Mouse (Mus musculus): Measurements from ENCODE around the gene Cep131. TPM values are rescaled to one million over a fixed set of nuclear protein-coding genes. Genes with fewer than 3 reads are reported as not detected.

Cep131 gene
- polyA plus RNA-seq, 1 experiment from 2014 or later, result 52.6 TPM

DNA sequence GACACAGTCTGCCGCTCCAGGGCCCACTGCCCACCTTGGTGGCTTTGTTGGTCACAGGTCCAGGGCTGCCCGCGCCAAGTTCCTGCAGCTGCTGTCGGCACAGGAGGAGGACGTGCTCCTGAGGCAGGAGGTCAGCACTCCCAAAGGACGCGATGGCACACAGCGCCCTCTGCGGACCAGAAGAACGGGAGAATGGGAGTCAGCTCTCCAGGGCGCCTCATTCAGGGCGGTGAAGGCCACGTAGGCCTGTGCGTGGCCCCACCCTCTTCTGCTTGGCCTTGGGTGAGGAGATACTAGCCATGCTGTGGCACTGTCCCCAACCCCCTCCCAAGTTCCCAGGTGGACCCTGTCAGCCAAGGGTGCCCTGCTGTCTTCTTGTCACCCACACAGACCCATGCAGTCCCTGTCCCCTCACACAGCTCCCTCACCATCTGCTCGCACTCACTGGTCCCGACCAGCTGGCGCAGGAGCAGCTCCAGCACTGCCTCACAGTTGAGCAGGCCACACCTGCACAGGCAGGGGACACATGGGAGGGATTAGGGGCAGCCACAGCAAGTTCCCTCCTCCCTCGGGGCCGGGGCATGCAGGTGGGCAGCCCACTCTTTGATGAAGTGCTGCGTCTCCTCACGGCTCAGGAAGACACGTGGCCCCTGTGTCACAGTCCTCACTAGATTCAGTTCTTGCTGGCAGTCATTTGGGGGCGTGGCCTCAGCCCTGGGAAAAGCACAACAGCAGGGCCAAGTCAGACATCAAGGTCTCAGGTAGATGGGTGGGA, 6.4 kb upstream of the Cep131 start:
- no peaks in the 10 kb centered on the region for H3K9me3 ChIP-seq
- H3K27ac ChIP-seq (replicated peaks), result no peak overlapping the region
- H3K4me2 ChIP-seq (replicated peaks), result no peak overlapping the region
- H3K36me3 ChIP-seq, result peaks cover 63% of the 10 kb centered on the region
- no peak for ATAC-seq (ENCODE audit: low FRiP score, low read depth)
- no peaks in the 10 kb centered on the region for H3K27me3 ChIP-seq
- no peak overlapping the region for H3K9ac ChIP-seq (replicated peaks)
- H3K4me3 ChIP-seq, result no peak overlapping the region
- 80% methylated on average over 23 of the region's 23 CpGs for WGBS
- H3K4me1 ChIP-seq, result peaks cover 8% of the 10 kb centered on the region

DNA sequence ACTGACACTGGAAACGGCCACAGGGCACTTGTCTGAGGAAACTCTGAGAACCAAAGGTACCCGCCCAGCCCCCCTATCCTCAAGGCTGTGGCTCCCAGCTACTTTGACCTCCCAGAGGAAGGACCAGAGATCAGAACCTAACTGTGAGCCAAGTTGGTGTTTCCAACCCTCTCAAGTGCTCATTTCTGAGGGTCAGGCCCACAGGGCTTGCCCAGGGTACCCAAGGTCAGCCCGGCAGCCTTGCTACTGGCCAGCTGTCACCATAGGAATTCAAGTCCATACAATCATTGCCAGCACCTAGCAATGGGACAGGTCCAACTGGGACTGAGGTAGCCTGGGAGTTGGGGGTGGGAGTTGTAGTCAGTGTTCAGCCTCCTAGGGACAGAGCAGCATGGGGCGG, 4.0 kb upstream of the Cep131 start:
- ATAC-seq (ENCODE audit: low FRiP score, low read depth), result no peak
- WGBS, result 95% methylated on average over 4 of the region's 4 CpGs
- peaks cover 54% of the 10 kb centered on the region for H3K36me3 ChIP-seq
- no peaks in the 10 kb centered on the region for H3K9me3 ChIP-seq
- H3K9ac ChIP-seq (replicated peaks), result no peak overlapping the region
- no peak overlapping the region for H3K27ac ChIP-seq (replicated peaks)
- no peak overlapping the region for H3K4me2 ChIP-seq (replicated peaks)
- no peak overlapping the region for H3K4me3 ChIP-seq
- H3K4me1 ChIP-seq, result peaks cover 9% of the 10 kb centered on the region
- H3K27me3 ChIP-seq, result no peaks in the 10 kb centered on the region

DNA sequence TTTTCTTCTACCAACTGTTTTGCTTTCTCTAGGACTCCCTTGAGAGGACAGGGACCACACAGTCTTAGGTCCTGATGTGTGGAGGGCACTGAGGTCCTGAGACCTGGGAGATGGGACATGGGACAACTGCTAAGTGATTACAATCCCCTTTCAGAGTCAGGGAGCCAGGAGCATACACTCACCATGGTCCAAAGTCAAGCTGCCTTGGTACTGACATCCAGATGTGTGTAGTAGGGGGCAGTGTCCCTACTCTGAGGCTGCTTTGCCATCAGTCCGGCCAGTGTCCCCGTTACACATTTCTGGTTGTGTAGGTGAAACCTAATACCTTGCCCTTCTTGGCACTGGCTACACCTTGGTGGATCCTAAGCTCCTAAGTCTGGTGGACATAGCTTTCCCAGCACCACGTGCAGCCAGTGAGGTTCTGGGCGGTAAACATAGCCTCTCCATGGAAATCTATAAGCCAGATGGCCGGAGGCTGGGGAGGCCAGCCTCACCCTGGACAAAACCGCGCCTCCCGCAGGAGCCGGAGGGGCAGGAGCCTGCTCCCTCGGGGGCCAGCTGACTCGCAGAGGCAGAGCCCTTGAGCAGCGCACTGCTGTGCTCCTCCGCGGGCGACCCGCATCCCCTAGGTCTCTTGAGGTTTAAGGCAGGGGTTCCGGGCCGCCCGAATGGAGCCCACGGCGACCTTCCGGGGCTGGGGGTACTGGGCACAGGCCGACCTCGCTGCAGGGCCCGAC, 568 bp downstream of the Cep131 start:
- H3K27me3 ChIP-seq, result no peaks in the 10 kb centered on the region
- H3K4me1 ChIP-seq, result peaks cover 17% of the 10 kb centered on the region
- ATAC-seq (ENCODE audit: low FRiP score, low read depth), result no peak; the same call in 1 of the 2 replicates
- peaks cover 42% of the 10 kb centered on the region for H3K36me3 ChIP-seq
- peak overlapping the region; percentile 82 for H3K27ac ChIP-seq (replicated peaks)
- no peaks in the 10 kb centered on the region for H3K9me3 ChIP-seq
- peak overlapping the region; percentile 70 for H3K4me3 ChIP-seq
- peak overlapping the region; percentile 80 for H3K4me2 ChIP-seq (replicated peaks)
- WGBS, result under 1% methylated on average over 25 of the region's 25 CpGs
- H3K9ac ChIP-seq (replicated peaks), result peak overlapping the region; percentile 89

DNA sequence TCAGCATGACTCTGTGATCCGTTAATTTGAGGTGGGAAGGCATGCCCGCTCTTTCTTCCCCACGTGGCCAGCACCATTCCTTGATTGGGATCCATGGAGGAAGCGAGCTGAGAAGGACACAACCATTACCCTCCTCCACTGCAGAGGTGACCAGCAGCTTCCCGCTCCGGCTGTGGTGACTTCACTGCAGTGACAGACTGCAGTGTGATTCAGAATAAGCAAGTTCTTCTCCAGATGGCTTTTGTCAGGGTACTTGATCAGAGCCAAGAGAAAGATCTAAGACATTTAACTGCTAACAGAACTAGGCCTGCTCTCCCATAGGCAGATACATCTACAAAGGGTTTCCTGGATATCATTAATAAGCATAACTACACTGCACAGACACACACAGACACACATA, 6.3 kb downstream of the Cep131 start:
- Histone ChIP-seq H3K4me2 (replicated peaks) (no peak overlapping the region), H3K4me1 (peaks cover 4% of the 10 kb centered on the region), H3K27me3 (no peaks in the 10 kb centered on the region), H3K4me3 (no peak overlapping the region), H3K36me3 (peaks cover 86% of the 10 kb centered on the region), H3K9ac (replicated peaks) (no peak overlapping the region), H3K27ac (replicated peaks) (no peak overlapping the region), H3K9me3 (no peaks in the 10 kb centered on the region)
- WGBS, result 96% methylated on average over 6 of the region's 6 CpGs
- ATAC-seq (ENCODE audit: low FRiP score, low read depth), result no peak

DNA sequence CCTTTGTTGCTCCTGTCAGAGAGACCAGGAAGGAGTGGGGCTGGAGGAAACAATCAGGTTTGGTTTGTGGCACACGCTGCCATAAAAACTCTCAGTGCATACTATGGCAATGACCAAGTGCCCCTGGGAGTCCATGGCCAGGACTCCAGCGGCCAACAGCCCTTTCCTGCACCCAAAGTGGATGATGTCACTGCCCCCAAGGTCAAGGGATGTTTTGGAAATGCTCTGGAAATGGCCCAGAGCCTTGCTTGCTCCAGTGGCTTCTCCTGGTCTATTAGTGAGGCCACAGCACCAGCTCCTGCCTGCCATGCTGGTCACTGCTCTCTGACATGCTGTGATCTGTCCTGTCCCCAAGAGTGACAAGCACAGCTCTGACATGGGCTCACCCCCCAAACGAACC, 10.4 kb downstream of the Cep131 start:
- H3K27me3 ChIP-seq, result no peaks in the 10 kb centered on the region
- 86% methylated on average over 3 of the region's 3 CpGs for WGBS
- H3K9ac ChIP-seq (replicated peaks), result no peak overlapping the region
- H3K4me1 ChIP-seq, result no peaks in the 10 kb centered on the region
- no peaks in the 10 kb centered on the region for H3K9me3 ChIP-seq
- no peak overlapping the region for H3K4me2 ChIP-seq (replicated peaks)
- peaks cover 97% of the 10 kb centered on the region for H3K36me3 ChIP-seq
- no peak overlapping the region for H3K4me3 ChIP-seq
- H3K27ac ChIP-seq (replicated peaks), result no peak overlapping the region
- ATAC-seq (ENCODE audit: low FRiP score, low read depth), result no peak

DNA sequence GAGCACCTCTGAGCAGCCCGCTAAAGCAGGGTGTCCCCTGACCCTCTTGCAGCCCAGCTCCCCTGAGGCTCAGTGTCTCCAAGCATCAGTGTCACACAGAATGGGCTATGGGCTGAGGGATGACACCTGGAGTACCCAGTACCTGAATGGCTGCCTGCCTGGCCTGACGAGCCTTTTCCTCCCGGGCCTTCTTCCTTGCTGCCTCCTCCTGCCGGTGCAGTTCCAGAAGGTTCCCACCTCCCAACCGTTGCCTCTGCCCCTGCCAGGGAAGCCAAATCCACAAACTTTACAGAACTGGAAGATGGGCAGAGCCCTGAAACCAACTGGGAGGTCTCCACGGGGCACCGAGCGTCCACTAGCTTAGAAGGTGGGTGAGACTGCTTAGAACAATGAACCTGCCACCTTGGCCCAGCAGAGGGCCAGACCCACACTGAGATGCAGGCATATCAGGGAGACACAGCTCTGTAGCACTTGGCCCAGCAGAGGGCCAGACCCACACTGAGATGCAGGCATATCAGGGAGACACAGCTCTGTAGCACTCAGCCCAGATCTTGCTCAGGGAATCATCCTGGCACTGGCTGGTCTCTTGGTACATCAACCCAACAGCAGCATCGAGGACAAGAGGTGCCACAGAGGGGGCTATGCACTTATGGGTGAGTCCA, 13.5 kb downstream of the Cep131 start:
- Histone ChIP-seq H3K9ac (replicated peaks) (no peak overlapping the region), H3K27me3 (no peaks in the 10 kb centered on the region), H3K4me3 (no peak overlapping the region), H3K4me2 (replicated peaks) (no peak overlapping the region), H3K27ac (replicated peaks) (no peak overlapping the region), H3K36me3 (peaks cover 99% of the 10 kb centered on the region), H3K4me1 (no peaks in the 10 kb centered on the region), H3K9me3 (no peaks in the 10 kb centered on the region)
- 91% methylated on average over 9 of the region's 9 CpGs for WGBS
- no peak for ATAC-seq (ENCODE audit: low FRiP score, low read depth)

DNA sequence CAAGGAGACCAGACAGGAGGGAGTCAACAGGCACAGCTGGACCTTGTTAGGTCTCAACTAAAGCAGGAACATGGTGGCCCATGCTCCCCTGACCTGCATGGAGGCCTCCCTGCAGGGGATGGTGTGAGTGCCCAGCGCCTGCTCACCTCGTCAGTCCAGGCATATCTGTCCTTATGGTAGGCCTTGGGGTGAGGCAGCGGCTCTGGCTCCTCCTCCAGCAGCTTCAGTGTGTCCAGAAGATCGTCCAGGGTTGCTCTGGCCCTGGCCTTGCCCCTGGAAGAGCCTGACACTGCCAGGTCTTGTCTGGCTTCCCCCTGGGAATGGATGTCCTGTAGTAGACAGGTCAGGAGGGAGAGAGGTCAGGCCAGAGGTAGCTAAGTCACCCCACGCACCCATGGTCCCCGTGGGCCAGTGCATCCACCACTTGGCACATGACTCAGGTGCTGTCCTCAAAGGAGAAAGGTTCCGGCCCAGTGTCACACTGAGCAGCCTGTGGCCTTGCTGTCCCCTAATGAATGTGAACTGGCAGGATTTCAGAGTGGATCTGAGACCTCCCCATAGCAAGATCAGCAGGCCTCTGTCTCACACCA, 14.8 kb downstream of the Cep131 start:
- Histone ChIP-seq H3K27me3 (no peaks in the 10 kb centered on the region), H3K9me3 (no peaks in the 10 kb centered on the region), H3K9ac (replicated peaks) (no peak overlapping the region), H3K36me3 (peaks cover 99% of the 10 kb centered on the region), H3K27ac (replicated peaks) (no peak overlapping the region), H3K4me3 (no peak overlapping the region), H3K4me2 (replicated peaks) (no peak overlapping the region), H3K4me1 (no peaks in the 10 kb centered on the region)
- 85% methylated on average over 7 of the region's 7 CpGs for WGBS
- no peak for ATAC-seq (ENCODE audit: low FRiP score, low read depth)

DNA sequence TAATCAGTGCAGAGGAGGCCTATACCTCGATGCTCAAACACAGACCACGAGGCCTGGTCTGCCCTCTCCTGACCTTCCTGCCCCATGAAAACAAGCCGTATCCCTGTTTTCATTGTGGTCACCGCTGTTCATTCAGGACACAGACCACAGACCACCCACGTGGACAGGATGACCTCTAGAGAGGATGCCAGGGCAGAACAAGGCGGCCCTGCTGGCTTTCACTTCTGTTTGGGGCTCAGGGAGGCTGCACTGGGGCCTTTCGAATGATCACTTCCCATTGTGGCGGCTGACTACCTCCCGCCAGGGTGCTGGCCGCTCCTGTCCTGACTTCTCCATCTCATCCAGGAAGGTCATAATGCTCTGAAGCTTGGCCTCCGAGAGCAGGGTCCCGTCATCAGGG, 15.6 kb downstream of the Cep131 start:
- no peak for ATAC-seq (ENCODE audit: low FRiP score, low read depth)
- no peaks in the 10 kb centered on the region for H3K27me3 ChIP-seq
- H3K4me3 ChIP-seq, result no peak overlapping the region
- WGBS, result 34% methylated on average over 12 of the region's 12 CpGs
- no peak overlapping the region; the same call in 1 of the 2 replicates for H3K9ac ChIP-seq (replicated peaks)
- no peak overlapping the region for H3K27ac ChIP-seq (replicated peaks)
- H3K4me2 ChIP-seq (replicated peaks), result no peak overlapping the region
- no peaks in the 10 kb centered on the region for H3K9me3 ChIP-seq
- H3K4me1 ChIP-seq, result no peaks in the 10 kb centered on the region
- peaks cover 99% of the 10 kb centered on the region for H3K36me3 ChIP-seq

DNA sequence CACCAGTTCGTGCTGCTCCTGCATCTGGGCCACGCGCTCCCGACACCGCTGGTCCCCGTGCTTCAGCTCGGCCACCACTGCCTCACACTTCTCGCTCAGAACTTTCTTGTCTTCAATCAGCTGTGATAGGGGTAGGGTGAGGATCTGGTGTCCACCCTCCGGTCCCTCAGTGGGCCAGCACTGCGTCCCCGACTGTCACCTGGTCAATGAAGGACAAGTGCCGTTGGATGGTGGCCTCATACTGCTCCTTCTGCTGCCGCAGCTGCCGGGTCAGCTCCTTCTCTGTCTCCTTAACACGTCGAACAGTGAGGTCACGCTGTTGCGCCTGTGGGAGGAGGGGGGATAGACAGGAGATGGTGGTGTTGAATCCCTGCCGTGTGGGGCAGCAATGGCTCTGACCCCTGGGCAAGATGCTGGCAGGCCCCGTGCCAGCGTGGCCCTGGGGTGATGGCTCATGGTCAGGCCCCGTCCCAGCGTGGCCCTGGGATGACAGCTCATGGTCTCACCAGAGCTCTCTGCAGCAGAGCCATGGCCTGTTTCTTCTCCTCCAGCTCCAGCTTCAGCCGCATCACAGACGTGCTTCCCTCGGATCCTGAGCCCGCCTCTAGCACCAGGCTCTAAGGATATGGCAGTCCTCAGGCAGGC, 16.2 kb downstream of the Cep131 start:
- Histone ChIP-seq H3K27ac (replicated peaks) (no peak overlapping the region), H3K4me1 (no peaks in the 10 kb centered on the region), H3K27me3 (no peaks in the 10 kb centered on the region), H3K4me2 (replicated peaks) (no peak overlapping the region), H3K9me3 (no peaks in the 10 kb centered on the region), H3K36me3 (peaks cover 99% of the 10 kb centered on the region), H3K4me3 (no peak overlapping the region), H3K9ac (replicated peaks) (no peak overlapping the region; the same call in 1 of the 2 replicates)
- 92% methylated on average over 27 of the region's 27 CpGs for WGBS
- no peak for ATAC-seq (ENCODE audit: low FRiP score, low read depth)

DNA sequence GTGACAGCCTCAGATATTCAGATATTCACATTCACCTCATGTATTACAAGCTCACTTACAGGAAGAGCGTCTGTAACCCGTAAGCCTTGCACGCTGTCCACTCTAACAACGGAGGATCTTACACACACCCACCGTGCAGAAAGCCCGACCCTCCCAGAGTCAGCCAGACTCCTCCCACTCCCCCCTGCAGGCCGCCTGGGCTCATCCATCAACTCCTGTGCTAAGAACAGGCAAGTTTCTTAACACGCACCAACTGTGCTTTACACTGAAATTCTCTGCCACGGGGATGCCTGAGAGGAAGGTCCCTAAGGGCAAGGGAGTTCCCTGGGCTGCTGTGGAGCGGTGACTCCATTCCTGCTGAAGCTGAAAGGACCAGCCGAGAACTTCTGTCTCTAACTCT, 17.4 kb downstream of the Cep131 start:
- Histone ChIP-seq H3K36me3 (peaks cover 100% of the 10 kb centered on the region), H3K9ac (replicated peaks) (no peak overlapping the region), H3K4me1 (no peaks in the 10 kb centered on the region), H3K27me3 (no peaks in the 10 kb centered on the region), H3K27ac (replicated peaks) (no peak overlapping the region), H3K4me2 (replicated peaks) (no peak overlapping the region), H3K9me3 (no peaks in the 10 kb centered on the region), H3K4me3 (no peak overlapping the region)
- no peak for ATAC-seq (ENCODE audit: low FRiP score, low read depth)
- 62% methylated on average over 11 of the region's 11 CpGs for WGBS

DNA sequence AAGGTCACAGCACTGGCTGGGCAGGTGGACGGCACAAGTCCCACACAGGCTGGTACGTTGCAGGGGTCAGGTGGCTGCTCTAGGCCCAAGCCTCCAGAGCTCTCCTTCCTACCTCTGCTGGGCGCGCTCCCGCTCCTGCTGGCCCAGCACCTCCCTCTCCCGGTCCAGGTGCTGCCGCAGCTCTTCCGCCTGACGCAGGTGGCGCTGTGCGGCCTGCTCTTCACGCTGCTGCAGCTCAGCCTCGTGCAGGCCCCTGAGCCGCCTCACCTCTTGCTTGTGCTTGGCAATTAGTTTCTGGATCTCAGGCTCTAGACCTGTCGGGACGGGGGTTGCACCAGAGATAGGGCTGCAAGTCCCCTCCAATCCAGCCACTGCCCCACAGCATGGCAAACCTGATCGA, 18.8 kb downstream of the Cep131 start:
- Histone ChIP-seq H3K27ac (replicated peaks) (no peak overlapping the region), H3K9ac (replicated peaks) (no peak overlapping the region), H3K4me3 (no peak overlapping the region), H3K4me2 (replicated peaks) (no peak overlapping the region), H3K27me3 (no peaks in the 10 kb centered on the region), H3K4me1 (no peaks in the 10 kb centered on the region), H3K9me3 (no peaks in the 10 kb centered on the region), H3K36me3 (peaks cover 100% of the 10 kb centered on the region)
- ATAC-seq (ENCODE audit: low FRiP score, low read depth), result no peak
- 57% methylated on average over 16 of the region's 17 CpGs for WGBS

Measured in midbrain, embryonic 12.5 days (tissue).